Mouse (Mus musculus) spleen, adult 2 months (tissue): ENCODE measurements around the gene Cpsf4l.

Experiments
- CTCF ChIP-seq: fragments of 200-500 bp; IDR thresholded peaks from 2 replicates; pipeline ENCODE4 v1.5.1; 2011; ENCODE audit warnings: mild to moderate bottlenecking, inconsistent platforms; ENCODE audit not compliant: insufficient read depth, insufficient read length, insufficient replicate concordance; ENCODE audit errors: extremely low read depth
- POLR2A ChIP-seq: fragments of 200-500 bp; IDR thresholded peaks from 2 replicates; pipeline ENCODE4 v1.6.1; 2011; ENCODE audit warnings: low read depth, low read length, inconsistent platforms

GRCm38 (mm10) chr11:113739213-113739612, 29.4 kb upstream of the Cpsf4l start:
- TF ChIP-seq POLR2A (no peak), CTCF (no peak)
